Mouse (Mus musculus) megakaryocyte progenitor cell, adult 5-6 weeks (primary cell): ENCODE measurements around the gene Hmx2. TPM values are rescaled to one million over a fixed set of nuclear protein-coding genes. Genes with fewer than 3 reads are reported as not detected.

Experiments used
- ATAC-seq: replicated peaks from 2 replicates; pipeline ENCODE4 v1.8.0; 2016; ENCODE audit warnings: mild to moderate bottlenecking, moderate TSS enrichment, inconsistent platforms; ENCODE audit not compliant: poor library complexity
- total RNA-seq, 2 experiments: library from RNA; stranded (forward) in 1 of 2; stranded (reverse) in 1 of 2; fragments of 157-497, 149-512 nt in 1 of 2; fragments of 200-1000 nt in 1 of 2; gene quantifications; 2 replicates each; pipeline versions ENCODE4 v1.2.3 to v1.2.4; 2015 to 2017

The Hmx2 gene
- total RNA-seq (2015) (0.15 TPM in 1 of 2 replicates, not detected in the other), total RNA-seq (2017) (not detected in 2 replicates)

GRCm38 (mm10) chr7:131548473-131548872 is at the start of gene Hmx2:
Hmx2 (plus strand) TSS chr7:131548773.
- ATAC-seq = no peak

DNA sequence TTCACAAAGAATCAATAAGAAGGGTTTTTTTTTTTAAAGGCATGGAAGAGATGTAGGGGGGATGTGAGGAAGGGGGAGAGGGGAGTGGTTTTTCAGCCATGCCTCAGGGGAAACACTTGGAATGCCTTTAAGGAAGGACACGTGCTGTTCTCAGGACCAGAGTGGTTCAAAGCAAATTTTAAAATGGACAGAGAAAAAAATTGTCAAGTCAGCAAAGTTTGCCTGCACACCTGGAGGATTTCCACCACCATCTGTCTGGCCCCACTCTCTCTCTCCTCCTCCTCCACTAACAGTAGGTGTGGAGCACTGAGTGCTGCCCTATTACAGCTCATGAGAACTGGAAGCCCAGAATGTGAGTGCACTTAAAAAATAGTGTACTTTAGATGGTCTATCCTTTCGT is 44.8 kb upstream of the Hmx2 start:
- no peak for ATAC-seq

GRCm38 (mm10) chr7:131539979-131540378 is 8.6 kb upstream of the Hmx2 start:
- ATAC-seq = peak; percentile 72

DNA sequence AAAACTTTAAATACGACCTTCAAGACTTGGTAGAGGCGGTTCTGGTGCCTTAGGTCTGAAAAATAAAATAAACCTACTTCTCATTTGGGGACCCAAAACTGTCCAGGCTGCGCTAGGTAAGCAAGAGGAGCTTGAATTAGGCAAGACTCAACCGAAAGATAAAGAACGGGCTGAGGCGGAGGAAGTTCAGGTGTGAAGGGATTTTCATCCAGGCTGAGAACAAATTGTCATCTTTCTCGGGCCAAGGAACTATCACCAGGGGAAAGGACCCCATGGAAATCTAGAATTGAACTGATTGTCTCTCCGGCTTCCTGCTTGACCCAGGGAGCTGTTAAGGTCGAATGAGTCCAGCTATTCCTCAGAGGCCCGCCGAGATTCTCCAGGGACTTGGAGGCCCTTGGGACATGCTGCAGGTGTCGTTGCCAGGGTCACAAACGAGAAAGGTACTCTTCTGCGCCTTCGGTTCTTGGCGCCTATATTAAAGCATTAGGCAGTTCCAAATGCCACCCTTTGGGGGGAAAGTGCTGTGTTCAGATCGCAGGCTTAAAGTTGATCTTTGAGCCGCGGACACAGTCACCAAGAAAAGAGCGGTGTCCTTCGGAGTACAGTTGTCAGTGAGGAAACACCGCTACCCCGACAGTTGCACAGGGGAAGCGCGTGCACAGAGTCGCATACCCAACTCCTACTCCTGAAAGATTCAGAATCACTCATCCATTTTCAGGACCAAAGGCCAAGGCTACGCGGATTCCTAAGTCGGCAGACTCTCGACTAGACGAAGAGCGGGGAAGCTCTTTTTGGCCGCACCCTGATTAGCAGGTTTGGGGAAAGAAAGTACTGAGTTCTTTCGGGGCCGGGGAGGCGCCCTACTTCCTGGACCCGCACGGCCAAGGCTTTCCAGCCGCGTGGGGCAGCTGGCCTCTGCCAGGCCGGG is 7.1 kb upstream of the Hmx2 start:
- no peak for ATAC-seq

- no peak for ATAC-seq
These were observed 6.3 kb upstream of the Hmx2 start, which contains the start of gene Hmx3 for GRCm38 (mm10) chr7:131542115-131542871. Hmx3 (plus strand) TSS chr7:131542867.

GRCm38 (mm10) chr7:131542872-131543622 is 5.5 kb upstream of the Hmx2 start:
- ATAC-seq = no peak

- no peak for ATAC-seq
These were observed 4.7 kb upstream of the Hmx2 start for GRCm38 (mm10) chr7:131543623-131544481.

DNA sequence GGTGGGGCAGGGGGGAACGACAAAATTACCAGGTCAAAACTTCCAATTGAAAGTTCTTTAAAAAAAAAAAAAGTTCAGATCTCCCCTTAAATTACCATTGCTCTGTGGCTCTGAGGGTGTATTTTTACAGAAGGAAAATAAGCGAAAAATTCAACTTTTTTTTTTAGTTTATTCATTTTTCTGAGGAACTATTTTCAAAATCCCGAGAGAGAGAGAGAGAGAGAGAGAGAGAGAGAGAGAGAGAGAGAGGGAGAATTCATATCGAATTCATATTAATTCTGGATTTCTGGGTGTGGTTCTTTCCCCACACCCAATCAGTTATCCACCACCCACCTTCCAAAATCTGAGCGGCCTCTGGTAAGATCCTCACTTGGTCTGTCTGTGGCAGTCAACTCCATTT is 3.7 kb upstream of the Hmx2 start:
- ATAC-seq = no peak

DNA sequence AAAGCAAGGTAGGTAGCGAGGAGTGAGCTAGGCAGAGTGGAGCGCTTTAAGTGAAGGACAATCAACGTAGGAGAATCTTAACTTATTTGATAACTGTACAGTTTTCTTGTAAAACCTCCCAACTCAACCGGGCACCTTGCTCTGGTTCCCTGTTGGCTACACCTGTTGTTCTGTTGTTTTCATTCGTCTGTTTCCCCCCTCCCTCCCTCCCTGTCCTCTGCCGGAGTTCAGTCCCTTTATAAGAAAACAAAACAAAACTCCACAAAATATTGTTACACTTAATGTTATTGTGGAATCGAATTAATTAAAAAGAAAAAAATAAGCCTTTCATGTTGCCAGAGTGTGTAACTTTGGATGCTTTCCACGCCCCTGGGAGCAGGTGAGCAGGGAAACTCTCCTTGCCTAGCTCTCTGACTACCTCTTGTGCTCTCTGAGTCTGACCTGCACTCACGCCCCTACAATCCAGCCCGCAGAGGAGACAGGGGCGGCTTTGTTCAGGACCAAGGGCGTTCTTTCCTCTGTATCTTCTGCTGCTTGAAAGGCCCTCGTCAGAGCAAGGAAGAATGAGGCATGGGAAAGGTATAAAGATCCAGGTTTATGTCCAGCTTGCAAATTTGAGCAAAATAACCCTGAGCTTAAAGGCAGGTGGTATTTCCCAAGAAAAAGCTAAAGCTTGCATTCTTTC is 2.7 kb upstream of the Hmx2 start:
- no peak for ATAC-seq

DNA sequence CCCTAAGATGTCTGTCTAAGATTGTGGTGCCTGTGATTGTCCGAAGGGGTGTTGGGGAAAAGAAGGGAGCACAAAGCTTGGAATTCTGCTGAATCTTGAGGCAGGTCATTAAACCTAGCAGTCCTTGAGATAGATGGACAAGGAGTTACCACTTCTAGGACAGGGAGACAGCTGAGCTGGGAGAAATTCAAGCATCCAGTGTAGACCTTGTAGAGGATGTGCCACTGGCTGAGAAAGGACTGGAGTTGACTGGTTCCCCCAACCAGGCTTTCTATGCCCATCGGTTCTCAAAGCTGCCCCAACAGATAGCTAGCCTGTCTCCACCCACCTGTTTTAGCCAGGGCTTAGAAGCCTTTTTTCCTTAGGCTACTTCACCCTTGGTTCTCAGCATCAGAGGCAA is 2.1 kb upstream of the Hmx2 start:
- ATAC-seq = no peak

DNA sequence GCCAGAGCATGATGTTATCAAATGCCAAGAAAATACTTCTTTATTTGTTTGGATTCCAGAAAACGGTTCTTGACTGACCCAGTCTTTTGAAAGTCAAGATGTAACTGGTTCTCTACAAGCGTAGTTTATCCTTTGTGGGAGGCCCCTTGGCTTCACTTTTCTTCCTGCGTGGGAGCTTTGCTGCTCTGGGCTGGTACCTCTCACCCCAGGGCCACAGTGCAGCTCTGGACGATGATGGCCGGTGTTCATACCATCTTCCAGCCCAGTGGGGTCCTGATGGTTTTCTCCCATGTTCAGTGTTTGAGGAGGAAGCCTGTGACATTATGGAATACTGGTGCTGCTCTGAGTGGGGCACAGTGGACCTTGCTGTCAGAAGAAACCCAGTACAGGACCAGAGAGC is 1.1 kb upstream of the Hmx2 start:
- no peak for ATAC-seq

DNA sequence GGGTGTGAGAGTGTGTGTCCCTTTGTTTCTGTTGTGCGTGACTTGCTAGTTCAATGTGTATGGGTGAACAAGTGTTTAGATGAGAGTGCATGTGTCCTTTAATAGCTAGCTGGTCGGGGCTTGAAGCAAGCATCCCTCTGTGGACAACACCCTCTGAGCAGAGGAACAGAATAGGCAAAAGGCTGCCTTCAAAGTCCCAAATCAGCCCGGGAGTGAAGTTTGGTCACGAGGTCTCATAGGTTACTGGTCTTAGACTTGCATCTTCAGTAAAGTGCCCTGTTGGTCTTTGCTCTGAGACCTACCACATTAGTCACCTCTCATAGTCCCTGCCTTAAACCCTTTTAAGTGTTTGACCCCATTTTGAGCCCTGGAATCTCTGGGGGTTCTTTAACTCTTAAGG is 2.9 kb downstream of the Hmx2 start:
- no peak for ATAC-seq

DNA sequence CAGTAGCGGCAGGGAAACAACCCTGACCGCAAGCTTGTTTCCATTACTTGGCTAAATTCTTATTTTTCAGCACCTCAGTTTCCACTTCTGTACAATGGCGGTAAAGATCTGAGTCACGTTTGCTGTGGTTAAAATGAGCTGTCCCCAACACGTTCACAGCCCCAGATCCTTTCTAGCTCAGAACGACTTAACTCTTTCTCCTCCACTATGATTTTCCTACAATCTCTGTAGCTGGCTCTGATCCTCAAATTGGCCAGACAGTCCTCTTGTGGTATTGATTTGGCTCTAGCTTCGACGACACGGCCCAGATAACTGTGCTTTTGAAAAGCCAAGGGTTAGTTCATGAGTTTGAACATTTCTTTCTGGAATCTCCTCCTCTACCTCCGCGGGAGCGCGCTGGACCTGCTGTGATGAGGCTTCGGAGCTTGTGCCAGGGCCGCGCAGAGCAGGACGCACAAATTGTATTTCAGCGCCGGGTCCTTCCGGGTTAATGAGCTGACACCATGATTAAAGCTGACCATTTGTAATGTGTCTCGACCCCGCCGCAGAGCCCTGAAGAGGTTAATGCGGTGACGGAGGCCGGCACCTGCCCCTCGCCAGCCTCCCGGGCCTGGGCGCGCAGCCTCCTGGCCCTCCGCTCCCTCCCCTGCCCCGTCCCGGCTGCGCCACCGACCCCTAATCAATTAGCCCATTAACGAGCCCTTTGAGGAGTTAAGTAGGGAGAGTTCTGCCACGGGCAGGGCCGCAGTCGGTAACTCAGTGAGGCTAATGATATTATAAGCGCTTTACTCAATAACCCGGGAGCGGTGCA is 3.6 kb downstream of the Hmx2 start:
- no peak for ATAC-seq

DNA sequence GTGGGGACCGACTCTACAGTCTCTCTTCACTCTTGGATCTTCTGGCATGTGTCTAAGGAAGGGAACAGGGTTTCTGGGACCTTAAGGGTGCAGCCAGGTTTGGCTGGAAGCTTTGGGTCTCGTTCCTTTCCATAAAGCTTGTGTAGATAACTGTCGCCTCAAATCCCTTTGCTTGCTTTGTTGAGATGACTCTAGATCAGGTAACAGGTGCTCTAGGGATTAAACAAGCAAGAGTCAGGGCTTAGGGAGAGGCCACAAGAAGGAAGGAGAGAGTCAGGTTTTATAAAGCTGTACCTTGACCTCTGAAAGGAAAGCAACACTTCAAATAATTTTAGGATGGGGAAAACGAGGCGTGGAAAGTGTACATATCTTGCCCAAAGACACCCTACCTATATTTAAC is 4.2 kb downstream of the Hmx2 start:
- no peak for ATAC-seq

DNA sequence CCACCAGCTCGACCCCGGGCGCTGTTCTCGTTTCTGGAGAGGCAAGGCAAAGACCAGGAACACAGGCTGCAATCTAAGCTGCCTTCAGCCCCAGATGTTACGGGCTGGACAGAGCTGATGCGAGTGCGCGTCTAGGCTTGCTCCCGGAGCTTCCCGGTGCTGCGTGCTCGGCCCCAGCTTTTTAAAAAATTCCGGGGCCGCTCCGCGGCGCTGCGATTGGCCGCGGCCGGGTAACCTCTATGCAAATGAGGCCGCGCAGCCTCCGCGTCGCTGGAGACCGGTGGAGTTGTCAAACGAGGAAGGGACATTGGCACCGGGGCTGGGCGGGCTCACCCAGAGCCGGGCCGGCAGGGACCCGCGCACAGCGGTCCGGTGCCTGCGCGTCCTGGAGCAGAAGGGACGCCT is 5.2 kb downstream of the Hmx2 start:
- ATAC-seq = peak; percentile 48

- ATAC-seq = no peak
These were observed 6.0 kb downstream of the Hmx2 start for GRCm38 (mm10) chr7:131554341-131555180.

- no peak for ATAC-seq
These were observed 6.9 kb downstream of the Hmx2 start for GRCm38 (mm10) chr7:131555301-131556081.
